Mouse (Mus musculus) left cerebral cortex, postnatal 36 days (tissue): ENCODE measurements around the gene Aldh1l2. TPM values are rescaled to one million over a fixed set of nuclear protein-coding genes. Genes with fewer than 3 reads are reported as not detected.

ENCODE experiments used
- DNase-seq, 2 experiments: peaks; one replicate each; pipeline ENCODE4 v3.0.0; 2021 to 2022; ENCODE audit warnings: low spot score in 2 of 2, mixed read lengths in 1 of 2
- intact Hi-C: fragments of 180-260 bp; cut with DNase I; formaldehyde crosslinking; loops from one replicate; pipeline ENCODE4 v1.15.1; 2025
- total RNA-seq, 2 experiments: library from RNA; stranded (reverse); gene quantifications; 2 replicates each; pipeline ENCODE4 v1.2.3; 2021

Gene Aldh1l2
- total RNA-seq, 2 experiments from 2014 or later: 1.6 to 2.1 TPM

GRCm38 (mm10) chr10:83490506-83490905, 43.4 kb downstream of the Aldh1l2 start:
- intact Hi-C loops: no loop called here
- DNase-seq: no peak

DNA sequence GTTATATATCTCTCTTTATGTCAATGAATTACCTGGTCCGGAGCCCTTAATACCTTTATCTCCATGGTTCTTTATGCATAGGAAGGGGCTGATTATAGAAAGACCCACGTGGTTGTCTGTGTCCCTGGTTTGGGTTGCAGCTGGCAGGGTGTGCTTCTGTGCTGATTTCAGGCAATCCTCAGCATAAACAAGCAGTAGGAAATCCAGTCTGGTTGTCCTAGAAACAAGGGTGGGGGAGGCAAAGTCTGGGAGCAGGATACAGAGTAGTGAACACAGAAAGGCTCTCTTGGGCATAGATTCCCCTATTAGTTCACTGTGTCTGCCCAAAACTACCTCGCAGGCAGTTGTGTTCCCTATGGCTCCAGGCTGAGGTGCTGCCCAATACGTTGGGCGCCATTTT, 56.7 kb downstream of the Aldh1l2 start:
- intact Hi-C loops: no loop called here
- DNase-seq: peak in 1 of 2 experiments; percentile 10

DNA sequence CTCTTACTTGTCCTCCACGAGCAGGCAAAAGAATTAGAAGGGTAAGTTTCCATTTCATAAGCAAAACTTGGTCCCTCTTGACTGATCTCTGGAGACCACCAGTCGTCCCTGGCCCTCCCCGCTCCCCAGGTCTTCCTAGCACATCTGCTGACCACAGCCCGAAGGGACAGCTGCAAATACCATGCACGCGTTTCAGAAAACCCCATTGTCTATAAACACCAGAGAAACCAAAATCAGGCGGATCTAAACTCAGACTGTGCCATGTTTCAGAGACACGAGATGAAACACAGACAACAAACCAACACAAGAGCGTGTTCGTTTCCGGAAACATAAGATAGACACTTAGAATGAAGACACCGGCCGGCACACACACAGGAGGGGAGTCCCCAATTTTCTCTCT, 58.7 kb downstream of the Aldh1l2 start:
- intact Hi-C loops: no loop called here
- no peak for DNase-seq

DNA sequence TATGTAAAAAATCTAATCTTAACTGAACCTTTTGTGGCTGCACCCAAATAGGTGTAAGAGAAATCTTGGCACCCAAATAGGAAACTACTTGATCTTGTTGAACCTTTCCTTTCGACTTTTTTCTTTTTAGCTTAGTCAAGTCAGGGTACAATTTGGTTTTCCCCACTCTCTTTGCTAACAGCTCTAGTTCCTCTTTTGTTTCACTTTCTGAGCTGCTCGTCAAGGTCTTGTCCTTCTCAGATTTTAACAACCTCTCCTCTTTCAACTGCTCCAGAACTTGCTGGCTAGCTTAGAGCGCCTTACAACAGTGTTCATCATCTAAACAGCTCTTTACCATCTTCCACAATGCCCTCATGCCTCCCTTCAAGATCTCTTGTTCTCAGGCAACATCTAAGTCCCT, 76.4 kb downstream of the Aldh1l2 start:
- no peak for DNase-seq
- intact Hi-C loops: no loop called here

DNA sequence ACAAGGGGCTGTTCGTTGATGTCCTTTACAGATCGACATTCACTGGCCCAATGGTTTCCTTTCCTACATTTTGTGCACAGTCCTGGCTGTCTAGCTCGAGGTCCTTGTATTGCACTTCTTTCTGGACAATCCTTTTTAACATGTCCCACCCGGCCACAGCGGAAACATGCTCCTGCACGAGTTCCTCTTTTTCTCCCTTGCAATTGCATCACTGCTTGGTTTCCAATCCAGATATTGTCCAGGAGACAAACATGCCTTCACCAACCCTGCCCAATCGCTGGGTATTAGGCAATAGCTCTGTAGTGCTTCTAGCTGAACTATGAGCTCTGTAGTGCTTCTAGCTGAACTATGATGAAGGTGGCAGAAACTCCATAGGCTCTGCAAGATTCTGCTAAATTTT, 85.4 kb downstream of the Aldh1l2 start:
- DNase-seq: no peak
- intact Hi-C loops: no loop called here

Other genes starting within 250 kb of the Aldh1l2 start
- gene Slc41a2, start 196.3 kb downstream of the Aldh1l2 start, total RNA-seq: 10 to 100 TPM; 24.1 to 26.6 TPM
- gene D10Wsu102e, start 173.9 kb downstream of the Aldh1l2 start, total RNA-seq: 1 to 10 TPM; 2.6 to 4.8 TPM
- 10 to 100 TPM; 22.3 to 25.2 TPM for gene Washc4, start 9.6 kb upstream of the Aldh1l2 start, total RNA-seq
- 10 to 100 TPM; 57.6 to 69.1 TPM for gene Appl2, start 114.6 kb upstream of the Aldh1l2 start, total RNA-seq
- 10 to 100 TPM; 16.2 to 19.1 TPM for gene 1500009L16Rik, start 188.7 kb upstream of the Aldh1l2 start, total RNA-seq